In genomic region chr11:6547696-6548325, GRCm38 (mm10) we compare ENCODE assay signal across 7 mouse cellular contexts. TPM values are rescaled to one million over a fixed set of nuclear protein-coding genes. Genes with fewer than 3 reads are reported as not detected.
DNase-seq lines count a peak whose midpoint lies in the region; ATAC-seq and TF ChIP-seq lines count a peak whose summit lies in the region.

No protein-coding gene starts in this region.

- DNase-seq in lung, postnatal 10 days: no peak
- no peak for DNase-seq in limb, embryonic 10.5 days (ENCODE audit: low spot score)
- no peak for DNase-seq in cerebellum, postnatal 14 days
- DNase-seq in thymus, postnatal 10 days (ENCODE audit: low spot score in 2 of 2): no peak

- peaks cover 9% of the 10 kb centered on the region for H3K4me1 ChIP-seq in lung, embryonic 16.5 days (replicated peaks; ENCODE audit: control insufficient read depth, insufficient read depth, low read length)
- H3K4me1 ChIP-seq in embryonic facial prominence, embryonic 15.5 days: peaks cover 15% of the 10 kb centered on the region
- H3K4me1 ChIP-seq in limb, embryonic 10.5 days: peaks cover 20% of the 10 kb centered on the region
- no peaks in the 10 kb centered on the region; the same call in 1 of the 2 replicates for H3K4me1 ChIP-seq in small intestine, adult 2 months (ENCODE audit: control insufficient read depth, insufficient read depth, insufficient read length, low read length)

- 0 out of 2 replicates have a peak, but pooled peaks cover 2% of the 10 kb centered on the region for H3K36me3 ChIP-seq in lung, embryonic 16.5 days (ENCODE audit: control insufficient read depth, insufficient read depth, low read length)
- peaks cover 5% of the 10 kb centered on the region; the same call in 1 of the 2 replicates for H3K36me3 ChIP-seq in embryonic facial prominence, embryonic 15.5 days
- peaks cover 45% of the 10 kb centered on the region for H3K36me3 ChIP-seq in limb, embryonic 10.5 days
- H3K36me3 ChIP-seq in small intestine, adult 2 months (ENCODE audit: control insufficient read depth, insufficient read depth, low read length): no peaks in the 10 kb centered on the region

- no peak for TF ChIP-seq CTCF in small intestine, adult 2 months (IDR thresholded peaks at IDR 0.05; ENCODE audit: extremely low read depth, insufficient read length, insufficient replicate concordance, low read depth, low read length)

- WGBS in lung, embryonic 16.5 days: 24% methylated on average over 6 of the region's 6 CpGs
- WGBS in embryonic facial prominence, embryonic 15.5 days: 26% methylated on average over 6 of the region's 6 CpGs
- WGBS in limb, embryonic 10.5 days: 40% methylated on average over 6 of the region's 6 CpGs
- 16% methylated on average over 6 of the region's 6 CpGs for WGBS in small intestine, adult 2 months

- H3K4me2 ChIP-seq in lung, embryonic 16.5 days (ENCODE audit: low read depth, low read length): peak overlapping the region; percentile 75
- H3K4me2 ChIP-seq in embryonic facial prominence, embryonic 15.5 days (replicated peaks): peak overlapping the region; percentile 52

- peak overlapping the region; percentile 90 for H3K9ac ChIP-seq in lung, embryonic 16.5 days (ENCODE audit: low read length)
- peak overlapping the region; percentile 70 for H3K9ac ChIP-seq in embryonic facial prominence, embryonic 15.5 days

- no peak for ATAC-seq in lung, embryonic 16.5 days (ENCODE audit: low read depth)
- ATAC-seq in embryonic facial prominence, embryonic 15.5 days (ENCODE audit: insufficient number of reproducible peaks, low FRiP score, low TSS enrichment, low read depth): no peak

- peak overlapping the region; percentile 96 for H3K27ac ChIP-seq in lung, embryonic 16.5 days (ENCODE audit: low read length)
- H3K27ac ChIP-seq in embryonic facial prominence, embryonic 15.5 days (replicated peaks): peak overlapping the region; percentile 97
- peak overlapping the region; percentile 98 for H3K27ac ChIP-seq in limb, embryonic 10.5 days
- H3K27ac ChIP-seq in small intestine, adult 2 months (ENCODE audit: insufficient read depth, low read depth, low read length): no peak overlapping the region

- no peaks in the 10 kb centered on the region for H3K9me3 ChIP-seq in lung, embryonic 16.5 days (ENCODE audit: control insufficient read depth, low read length)
- no peaks in the 10 kb centered on the region for H3K9me3 ChIP-seq in embryonic facial prominence, embryonic 15.5 days (replicated peaks)
- no peaks in the 10 kb centered on the region for H3K9me3 ChIP-seq in limb, embryonic 10.5 days (replicated peaks)

- H3K27me3 ChIP-seq in lung, embryonic 16.5 days (ENCODE audit: control insufficient read depth, insufficient read depth, low read depth, low read length): no peaks in the 10 kb centered on the region
- H3K27me3 ChIP-seq in embryonic facial prominence, embryonic 15.5 days: no peaks in the 10 kb centered on the region
- H3K27me3 ChIP-seq in limb, embryonic 10.5 days (ENCODE audit: low read depth, poor library complexity, severe bottlenecking): no peaks in the 10 kb centered on the region
- no peaks in the 10 kb centered on the region for H3K27me3 ChIP-seq in small intestine, adult 2 months (ENCODE audit: control insufficient read depth, insufficient read depth, low read length)

- peak overlapping the region; percentile 86 for H3K4me3 ChIP-seq in lung, embryonic 16.5 days (ENCODE audit: low read length)
- peak overlapping the region; percentile 86 for H3K4me3 ChIP-seq in embryonic facial prominence, embryonic 15.5 days (replicated peaks)
- peak overlapping the region; percentile 85 for H3K4me3 ChIP-seq in limb, embryonic 10.5 days
- peak overlapping the region; percentile 24; the same call in 1 of the 2 replicates for H3K4me3 ChIP-seq in small intestine, adult 2 months (ENCODE audit: low read depth, low read length)

- no peak for TF ChIP-seq POLR2A in small intestine, adult 2 months (IDR thresholded peaks at IDR 0.05; ENCODE audit: low read depth, low read length)

RNA-seq across cellular contexts. Expression of gene Ccm2, which starts 1.1 kb away (rescaled TPM):
- 79.1 and 79.3 TPM in 2 replicates for polyA plus RNA-seq in lung, embryonic 16.5 days (2015; fragmentation: Nextera tagmentation; extraction: Ambion mirVana)
- 88.9 and 93.0 TPM in 2 replicates for polyA plus RNA-seq in embryonic facial prominence, embryonic 15.5 days (2015; fragmentation: Nextera tagmentation; extraction: Ambion mirVana)
- 125 and 132 TPM in 2 replicates for polyA plus RNA-seq in limb, embryonic 10.5 days (2016; fragmentation: Nextera tagmentation; extraction: Ambion mirVana)
- 25.7 and 39.0 TPM in 2 replicates for polyA plus RNA-seq in small intestine, adult 2 months (2012; rRNA removed)

RNA-seq across cellular contexts. Expression of gene Myo1g, which starts 27.0 kb away (rescaled TPM):
- 3.8 and 5.0 TPM in 2 replicates for polyA plus RNA-seq in lung, embryonic 16.5 days (2015; fragmentation: Nextera tagmentation; extraction: Ambion mirVana)
- 3.2 and 3.6 TPM in 2 replicates for polyA plus RNA-seq in embryonic facial prominence, embryonic 15.5 days (2015; fragmentation: Nextera tagmentation; extraction: Ambion mirVana)
- 0.80 and 0.86 TPM in 2 replicates for polyA plus RNA-seq in limb, embryonic 10.5 days (2016; fragmentation: Nextera tagmentation; extraction: Ambion mirVana)
- 9.8 and 15.5 TPM in 2 replicates for polyA plus RNA-seq in small intestine, adult 2 months (2012; rRNA removed)

RNA-seq across cellular contexts. Expression of gene Nacad, which starts 58.0 kb away (rescaled TPM):
- polyA plus RNA-seq in lung, embryonic 16.5 days (2015; fragmentation: Nextera tagmentation; extraction: Ambion mirVana): 1.6 TPM in 2 replicates
- 2.2 and 3.5 TPM in 2 replicates for polyA plus RNA-seq in embryonic facial prominence, embryonic 15.5 days (2015; fragmentation: Nextera tagmentation; extraction: Ambion mirVana)
- 0.35 and 0.59 TPM in 2 replicates for polyA plus RNA-seq in limb, embryonic 10.5 days (2016; fragmentation: Nextera tagmentation; extraction: Ambion mirVana)
- polyA plus RNA-seq in small intestine, adult 2 months (2012; rRNA removed): 1.7 and 1.9 TPM in 2 replicates

Comparison
In these comparisons a context has a peak if more than half of its experiments do, and no peak if none do; other contexts are left out.
1. H3K4me3 ChIP-seq: peak in every context shown above with its lines; median percentile 86 in lung, embryonic 16.5 days; 86 in embryonic facial prominence, embryonic 15.5 days; 85 in limb, embryonic 10.5 days; 24 in small intestine, adult 2 months.